Mouse (Mus musculus) kidney, adult 2 months (tissue): ENCODE results near the gene Hbq1a. TPM values are rescaled to one million over a fixed set of nuclear protein-coding genes. Genes with fewer than 3 reads are reported as not detected.

ENCODE experiments used
- DNase-seq: peaks from one replicate; pipeline ENCODE4 v3.0.0; 2021
- H3K27ac ChIP-seq: fragments of 200-500 bp; 2 replicates; pipeline ENCODE4 v1.5.1; 2012; ENCODE audit warnings: low read depth, low read length, control low read depth, inconsistent platforms; ENCODE audit not compliant: insufficient read depth
- H3K27me3 ChIP-seq: fragments of 200-500 bp; replicated peaks from 2 replicates; pipeline ENCODE4 v1.6.1; 2012; ENCODE audit warnings: mild to moderate bottlenecking, moderate library complexity, low read length, inconsistent platforms; ENCODE audit not compliant: control insufficient read depth, insufficient read depth
- H3K36me3 ChIP-seq: fragments of 200-500 bp; 2 replicates; pipeline ENCODE4 v1.6.1; 2012; ENCODE audit warnings: mild to moderate bottlenecking, moderate library complexity, low read length, inconsistent platforms; ENCODE audit not compliant: control insufficient read depth, insufficient read depth
- H3K4me1 ChIP-seq: fragments of 200-500 bp; 2 replicates; pipeline ENCODE4 v1.6.1; 2011; ENCODE audit warnings: low read length; ENCODE audit not compliant: control insufficient read depth, insufficient read depth
- H3K4me3 ChIP-seq: fragments of 200-500 bp; 2 replicates; pipeline ENCODE4 v1.5.1; 2011; ENCODE audit warnings: mild to moderate bottlenecking, low read depth, low read length, control low read depth; ENCODE audit not compliant: insufficient read depth
- CTCF ChIP-seq: fragments of 200-500 bp; conservative IDR thresholded peaks from 2 replicates; pipeline ENCODE4 v1.5.1; 2011; ENCODE audit warnings: low read depth, mild to moderate bottlenecking, control low read depth, low read length, moderate library complexity, mixed read lengths; ENCODE audit not compliant: insufficient read depth, insufficient read length
- POLR2A ChIP-seq: fragments of 200-500 bp; IDR thresholded peaks from one replicate; pipeline ENCODE4 v1.6.1; 2011; ENCODE audit warnings: low read depth, low read length, control low read depth
- WGBS: fragments of 180-500 bp; shearing (Covaris S2); methylation state at CpG from one replicate; pipeline ENCODE4 v1.1.7; 2018; 5-methylcytosine and 5-hydroxymethylcytosine counted together
- polyA plus RNA-seq: library from polyadenylated mRNA; depleted of rRNA; stranded (reverse); fragments of >200 nt; gene quantifications from 2 replicates; pipeline ENCODE4 v1.2.3, GENCODE M21; 2012

Gene Hbq1a
- polyA plus RNA-seq, 1 experiment: 0.45 TPM

GRCm38 (mm10) chr11:32333235-32333634 lies 33.4 kb downstream of the Hbq1a start:
- Histone ChIP-seq H3K4me3 (no peak overlapping the region), H3K27me3 (no peaks in the 10 kb centered on the region), H3K36me3 (no peaks in the 10 kb centered on the region), H3K4me1 (no peaks in the 10 kb centered on the region), H3K27ac (no peak overlapping the region)
- 82% methylated on average over 2 of the region's 2 CpGs for WGBS
- no peak for DNase-seq
- TF ChIP-seq POLR2A: no peak
- TF ChIP-seq CTCF: no peak

GRCm38 (mm10) chr11:32336435-32336907 lies 36.6 kb downstream of the Hbq1a start:
- 93% methylated on average over 6 of the region's 6 CpGs for WGBS
- Histone ChIP-seq H3K27ac (no peak overlapping the region), H3K27me3 (no peaks in the 10 kb centered on the region), H3K36me3 (no peaks in the 10 kb centered on the region), H3K4me3 (no peak overlapping the region), H3K4me1 (no peaks in the 10 kb centered on the region)
- no peak for TF ChIP-seq POLR2A
- no peak for DNase-seq

GRCm38 (mm10) chr11:32339131-32339531 lies 39.3 kb downstream of the Hbq1a start:
- DNase-seq: peak; percentile 75
- Histone ChIP-seq H3K27me3 (no peaks in the 10 kb centered on the region), H3K4me1 (no peaks in the 10 kb centered on the region), H3K36me3 (no peaks in the 10 kb centered on the region), H3K27ac (no peak overlapping the region), H3K4me3 (no peak overlapping the region)
- TF ChIP-seq POLR2A (no peak), CTCF (no peak)
- WGBS: 35% methylated on average over 2 of the region's 2 CpGs

GRCm38 (mm10) chr11:32340476-32341473 lies 40.9 kb downstream of the Hbq1a start:
- Histone ChIP-seq H3K36me3 (no peaks in the 10 kb centered on the region), H3K27me3 (no peaks in the 10 kb centered on the region), H3K4me3 (no peak overlapping the region), H3K4me1 (no peaks in the 10 kb centered on the region), H3K27ac (no peak overlapping the region)
- peak; percentile 35 for DNase-seq
- TF ChIP-seq POLR2A: no peak
- peak; percentile 71 for TF ChIP-seq CTCF
- WGBS: 26% methylated on average over 17 of the region's 17 CpGs

- no peak for TF ChIP-seq POLR2A
- TF ChIP-seq CTCF: peak; percentile 76
- no peaks in the 10 kb centered on the region for H3K4me1 ChIP-seq
- H3K36me3 ChIP-seq: no peaks in the 10 kb centered on the region
- 22% methylated on average over 2 of the region's 2 CpGs for WGBS
- DNase-seq: peak; percentile 46
- no peak overlapping the region for H3K4me3 ChIP-seq
- H3K27ac ChIP-seq: no peak overlapping the region
- H3K27me3 ChIP-seq: no peaks in the 10 kb centered on the region
Observed at GRCm38 (mm10) chr11:32342770-32343191, 42.9 kb downstream of the Hbq1a start.

GRCm38 (mm10) chr11:32343350-32343749 lies 43.5 kb downstream of the Hbq1a start:
- DNase-seq: no peak
- no peak overlapping the region for H3K4me3 ChIP-seq
- H3K4me1 ChIP-seq: no peaks in the 10 kb centered on the region
- no peaks in the 10 kb centered on the region for H3K27me3 ChIP-seq
- WGBS: 97% methylated on average over 1 of the region's 1 CpGs
- H3K36me3 ChIP-seq: no peaks in the 10 kb centered on the region
- no peak overlapping the region for H3K27ac ChIP-seq
- no peak for TF ChIP-seq POLR2A
- no peak for TF ChIP-seq CTCF

GRCm38 (mm10) chr11:32345504-32346297 lies 45.8 kb downstream of the Hbq1a start:
- 73% methylated on average over 6 of the region's 6 CpGs for WGBS
- Histone ChIP-seq H3K4me3 (no peak overlapping the region), H3K36me3 (no peaks in the 10 kb centered on the region), H3K27me3 (no peaks in the 10 kb centered on the region), H3K4me1 (no peaks in the 10 kb centered on the region), H3K27ac (no peak overlapping the region)
- no peak for DNase-seq
- TF ChIP-seq POLR2A: no peak
- TF ChIP-seq CTCF: no peak
